Mouse (Mus musculus) heart, adult 2 months (tissue): ENCODE data around the gene Gm1527.

Experiments used
- CTCF ChIP-seq: fragments of 200-600 bp; IDR thresholded peaks from 2 replicates; pipeline ENCODE4 v1.8.1; 2022; ENCODE audit warnings: antibody characterized with exemption, mild to moderate bottlenecking, moderate library complexity
- POLR2A ChIP-seq: fragments of 200-500 bp; IDR thresholded peaks from 2 replicates; pipeline ENCODE4 v1.6.1; 2011; ENCODE audit warnings: mild to moderate bottlenecking, low read depth, low read length, control low read depth; ENCODE audit not compliant: insufficient read depth

DNA sequence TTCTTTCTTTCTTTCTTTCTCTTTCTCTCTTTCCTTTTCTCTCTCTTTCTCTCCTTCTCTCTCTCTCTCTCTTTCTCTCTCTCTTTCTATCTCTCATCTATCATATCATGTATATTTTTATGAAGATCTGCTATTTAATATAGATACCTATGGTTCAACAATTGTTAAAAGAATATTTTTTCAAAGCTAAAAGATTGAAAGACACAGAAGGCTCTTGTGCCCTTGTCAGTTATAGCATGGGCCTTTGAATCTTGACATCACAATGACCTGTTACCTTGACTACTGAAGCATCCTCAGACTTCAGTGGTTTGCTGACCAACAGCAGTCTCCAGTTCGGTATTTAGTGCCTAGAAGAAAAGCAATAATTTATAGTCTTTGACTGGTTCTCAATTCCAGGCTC lies at the start of gene Gm1527:
- TF ChIP-seq CTCF (no peak), POLR2A (no peak)
